Mouse (Mus musculus) MEL (cell line): Measurements from ENCODE around the gene Hmgb3. TPM values are rescaled to one million over a fixed set of nuclear protein-coding genes. Genes with fewer than 3 reads are reported as not detected.

Source experiments
- DNase-seq: peaks from one replicate; pipeline ENCODE4 v3.0.0; 2011; ENCODE audit warnings: low read depth, low spot score
- H3K27ac ChIP-seq: 2 replicates; pipeline ENCODE4 v1.5.1; 2012; ENCODE audit warnings: low read depth, mild to moderate bottlenecking, control low read depth, low read length, moderate library complexity; ENCODE audit not compliant: control insufficient read depth
- H3K27me3 ChIP-seq, 2 experiments: fragments of 150-350 bp in 1 of 2; sonication (generic) in 1 of 2; 2 replicates each; pipeline ENCODE4 v1.6.1; 2012; ENCODE audit warnings: low read length in 2 of 2, mild to moderate bottlenecking in 2 of 2, improper control_type of control experiment in 1 of 2, moderate library complexity in 1 of 2; ENCODE audit not compliant: insufficient read depth in 2 of 2, control insufficient read depth in 1 of 2
- H3K36me3 ChIP-seq, 2 experiments: 2 replicates each; pipeline ENCODE4 v1.6.1; 2012 to 2014; ENCODE audit warnings: low read length in 2 of 2, improper control_type of control experiment in 1 of 2, inconsistent platforms in 1 of 2, mild to moderate bottlenecking in 1 of 2; ENCODE audit not compliant: insufficient read depth in 2 of 2, control insufficient read depth in 1 of 2
- H3K4me1 ChIP-seq, 2 experiments: fragments of 150-350 bp in 1 of 2; sonication (generic) in 1 of 2; 2 replicates each; pipeline ENCODE4 v1.6.1; 2012; ENCODE audit warnings: low read length in 2 of 2, improper control_type of control experiment in 1 of 2, mild to moderate bottlenecking in 1 of 2; ENCODE audit not compliant: insufficient read depth in 2 of 2, control insufficient read depth in 1 of 2
- H3K4me3 ChIP-seq, 2 experiments: fragments of 150-350 bp in 1 of 2; sonication (generic) in 1 of 2; 2 replicates each; pipeline ENCODE4 v1.5.1; 2012; ENCODE audit warnings: low read depth in 2 of 2, low read length in 2 of 2, mild to moderate bottlenecking in 2 of 2, moderate library complexity in 2 of 2, control low read depth in 1 of 2, improper control_type of control experiment in 1 of 2; ENCODE audit not compliant: control insufficient read depth in 1 of 2, insufficient read depth in 1 of 2
- H3K79me2 ChIP-seq: 2 replicates; pipeline ENCODE4 v1.6.1; 2012; ENCODE audit warnings: mild to moderate bottlenecking, low read length, moderate library complexity; ENCODE audit not compliant: control insufficient read depth, poor library complexity, insufficient read depth
- H3K9ac ChIP-seq: 2 replicates; pipeline ENCODE4 v1.6.1; 2012; ENCODE audit warnings: low read depth, mild to moderate bottlenecking, control low read depth, low read length, moderate library complexity; ENCODE audit not compliant: control insufficient read depth, poor library complexity, severe bottlenecking
- H3K9me3 ChIP-seq: fragments of 150-350 bp; sonication (generic); replicated peaks from 2 replicates; pipeline ENCODE4 v1.6.1; 2012; ENCODE audit warnings: mild to moderate bottlenecking, low read length, improper control_type of control experiment, moderate library complexity; ENCODE audit not compliant: insufficient read depth
- BHLHE40 ChIP-seq: IDR thresholded peaks from 2 replicates; pipeline ENCODE4 v1.6.1; 2012; ENCODE audit warnings: low read depth, mild to moderate bottlenecking, inconsistent platforms, low read length, improper control_type of control experiment, borderline replicate concordance
- CHD1 ChIP-seq: IDR thresholded peaks from 2 replicates; pipeline ENCODE4 v1.6.1; 2012; ENCODE audit warnings: low read depth, mild to moderate bottlenecking, inconsistent platforms, low read length, improper control_type of control experiment
- CHD2 ChIP-seq: IDR thresholded peaks from 2 replicates; pipeline ENCODE4 v1.6.1; 2011; ENCODE audit warnings: low read length, improper control_type of control experiment
- E2F4 ChIP-seq: IDR thresholded peaks from 2 replicates; pipeline ENCODE4 v1.6.1; 2011; ENCODE audit warnings: low read depth, low read length, improper control_type of control experiment, borderline replicate concordance
- EP300 ChIP-seq, 2 experiments: IDR thresholded peaks; 2 replicates each; pipeline ENCODE4 v1.6.1; 2011; ENCODE audit warnings: improper control_type of control experiment in 2 of 2, low read length in 2 of 2, low read depth in 1 of 2, mild to moderate bottlenecking in 1 of 2
- ETS1 ChIP-seq: IDR thresholded peaks from 2 replicates; pipeline ENCODE4 v1.6.1; 2012; ENCODE audit warnings: low read depth, mild to moderate bottlenecking, inconsistent platforms, low read length, improper control_type of control experiment, moderate library complexity
- GATA1 ChIP-seq: IDR thresholded peaks from 2 replicates; pipeline ENCODE4 v1.6.1; 2011; ENCODE audit warnings: low read depth, low read length, improper control_type of control experiment
- JUND ChIP-seq: IDR thresholded peaks from 2 replicates; pipeline ENCODE4 v1.6.1; 2011; ENCODE audit warnings: low read depth, mild to moderate bottlenecking, improper control_type of control experiment, low read length
- MAX ChIP-seq: IDR thresholded peaks from 2 replicates; pipeline ENCODE4 v1.6.1; 2011; ENCODE audit warnings: low read length, improper control_type of control experiment
- MEF2A ChIP-seq: IDR thresholded peaks from 2 replicates; pipeline ENCODE4 v1.6.1; 2014; ENCODE audit warnings: low read depth, mild to moderate bottlenecking, inconsistent platforms, low read length, improper control_type of control experiment; ENCODE audit not compliant: poor library complexity, insufficient replicate concordance, severe bottlenecking; ENCODE audit errors: extremely low read depth
- MXI1 ChIP-seq: IDR thresholded peaks from 2 replicates; pipeline ENCODE4 v1.6.1; 2011; ENCODE audit warnings: mild to moderate bottlenecking, low read depth, low read length, improper control_type of control experiment
- MYC ChIP-seq: IDR thresholded peaks from 2 replicates; pipeline ENCODE4 v1.6.1; 2011; ENCODE audit warnings: low read depth, mild to moderate bottlenecking, low read length, improper control_type of control experiment, moderate library complexity
- NELFE ChIP-seq: IDR thresholded peaks from 2 replicates; pipeline ENCODE4 v1.6.1; 2011; ENCODE audit warnings: low read depth, low read length, improper control_type of control experiment
- POLR2AphosphoS2 ChIP-seq: IDR thresholded peaks from 2 replicates; pipeline ENCODE4 v1.6.1; 2011; ENCODE audit warnings: low read length, improper control_type of control experiment
- POLR2AphosphoS5 ChIP-seq: IDR thresholded peaks from 2 replicates; pipeline ENCODE4 v1.6.1; 2012; ENCODE audit warnings: low read depth, borderline replicate concordance, mild to moderate bottlenecking, inconsistent platforms, low read length, moderate library complexity, mixed read lengths
- RAD21 ChIP-seq: IDR thresholded peaks from 2 replicates; pipeline ENCODE4 v1.6.1; 2011; ENCODE audit warnings: mild to moderate bottlenecking, low read depth, low read length, improper control_type of control experiment
- RCOR1 ChIP-seq: IDR thresholded peaks from 2 replicates; pipeline ENCODE4 v1.6.1; 2012; ENCODE audit warnings: low read depth, mild to moderate bottlenecking, inconsistent platforms, low read length, improper control_type of control experiment
- SIN3A ChIP-seq: IDR thresholded peaks from 2 replicates; pipeline ENCODE4 v1.6.1; 2012; ENCODE audit warnings: low read length, improper control_type of control experiment, inconsistent platforms
- TBP ChIP-seq: IDR thresholded peaks from 2 replicates; pipeline ENCODE4 v1.8.0; 2011; ENCODE audit warnings: low read depth, low read length, improper control_type of control experiment
- TCF12 ChIP-seq: IDR thresholded peaks from 2 replicates; pipeline ENCODE4 v1.6.1; 2014; ENCODE audit warnings: low read depth, mild to moderate bottlenecking, inconsistent platforms, low read length, improper control_type of control experiment, moderate library complexity
- UBTF ChIP-seq: IDR thresholded peaks from 2 replicates; pipeline ENCODE4 v1.6.1; 2012; ENCODE audit warnings: low read depth, mild to moderate bottlenecking, inconsistent platforms, low read length, improper control_type of control experiment, moderate library complexity, borderline replicate concordance; ENCODE audit not compliant: insufficient read depth
- USF1 ChIP-seq: IDR thresholded peaks from 2 replicates; pipeline ENCODE4 v1.6.1; 2014; ENCODE audit warnings: low read depth, mild to moderate bottlenecking, inconsistent platforms, low read length, improper control_type of control experiment, moderate library complexity
- ZNF384 ChIP-seq: IDR thresholded peaks from 2 replicates; pipeline ENCODE4 v1.6.1; 2012; ENCODE audit warnings: low read depth, mild to moderate bottlenecking, inconsistent platforms, low read length, improper control_type of control experiment
- polyA plus RNA-seq, 2 experiments: library from polyadenylated mRNA; stranded (reverse) in 1 of 2; unstranded in 1 of 2; fragments of >175 nt in 1 of 2; fragments of >200 nt in 1 of 2; gene quantifications; 2 replicates each; pipeline versions ENCODE4 v1.2.1 to v1.2.4; 2012; ENCODE audit warnings: low replicate concordance in 2 of 2, low read depth in 1 of 2; ENCODE audit not compliant: insufficient read length in 2 of 2, insufficient read depth in 1 of 2, missing spikeins in 1 of 2
- total RNA-seq: library from RNA; depleted of rRNA; stranded (reverse); fragments of 300-350 nt; gene quantifications from 2 replicates; pipeline ENCODE4 v1.2.3, GENCODE M21; 2012

Hmgb3 gene
- total and polyA plus RNA-seq, 3 experiments: 127 to 181 TPM; not detected in 1

DNA sequence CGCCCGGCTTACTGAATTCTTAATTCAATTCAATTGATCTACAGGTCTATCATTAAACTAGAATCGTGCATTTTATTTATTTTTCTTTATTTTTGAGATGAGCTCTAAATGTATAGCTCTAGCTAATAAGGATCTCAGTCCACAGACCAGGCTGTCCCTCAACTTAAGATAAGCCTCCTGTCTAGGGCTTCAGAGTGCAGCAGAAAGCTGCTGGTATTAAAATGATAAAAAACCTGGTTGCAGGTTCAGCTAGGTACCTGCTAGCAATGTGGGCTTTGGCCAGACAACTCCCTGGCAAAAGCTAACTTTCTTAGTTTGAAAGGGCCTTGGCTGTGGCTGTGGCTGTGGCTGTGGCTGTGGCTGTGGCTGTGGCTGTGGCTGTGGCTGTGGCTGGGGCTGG lies 32.8 kb upstream of the Hmgb3 start:
- Histone ChIP-seq H3K9me3 (no peaks in the 10 kb centered on the region), H3K9ac (no peak overlapping the region)
- TF ChIP-seq TCF12: 0 out of 2 replicates have a peak, but pooled peaks have one; percentile 12
- no peak for TF ChIP-seq POLR2AphosphoS2
- TF ChIP-seq E2F4: no peak
- 0 out of 2 replicates have a peak, but pooled peaks have one; percentile 4 for TF ChIP-seq GATA1
- no peak for TF ChIP-seq BHLHE40
- TF ChIP-seq, all 39 proteins: peak for 2
- H3K4me1 ChIP-seq: peaks cover 10 to 21% of the 10 kb centered on the region in 2 experiments
- H3K79me2 ChIP-seq: no peaks in the 10 kb centered on the region
- H3K36me3 ChIP-seq: peaks cover 0 to 35% of the 10 kb centered on the region in 2 experiments; a peak in 2 of 4 replicates
- no peak for DNase-seq
- no peaks in the 10 kb centered on the region for H3K27me3 ChIP-seq
- H3K27ac ChIP-seq: no peak overlapping the region
- H3K4me3 ChIP-seq: no peak overlapping the region

DNA sequence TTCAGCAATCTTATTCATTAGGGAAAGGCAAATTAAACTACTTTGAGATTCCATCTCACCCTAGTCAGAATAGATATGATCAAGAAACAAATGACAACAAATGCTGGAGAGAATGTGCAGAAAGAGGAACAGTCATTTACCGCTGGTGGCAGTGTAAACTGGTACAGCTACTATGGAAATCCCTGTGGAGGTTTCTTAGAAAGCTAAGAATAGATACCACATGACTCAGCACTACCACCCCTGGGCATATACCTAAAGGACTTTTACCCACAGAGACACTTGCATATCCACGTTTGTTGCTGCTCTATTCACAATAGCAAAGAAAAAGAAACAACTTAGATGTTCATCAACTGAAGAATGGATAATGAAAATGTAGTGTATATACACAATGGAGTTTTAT lies 31.4 kb upstream of the Hmgb3 start:
- H3K27me3 ChIP-seq: no peaks in the 10 kb centered on the region
- no peak overlapping the region for H3K27ac ChIP-seq
- no peak overlapping the region for H3K9ac ChIP-seq
- no peak for TF ChIP-seq MAX
- 0 out of 4 replicates have a peak, but pooled peaks of 1 of the 2 experiments have one; percentile 7 for TF ChIP-seq EP300 (IDR thresholded peaks at IDR 0.05; ENCODE audit: low read depth in 1 of 2, low read length in 2 of 2)
- TF ChIP-seq ETS1: peak; percentile 47; the same call in 1 of the 2 replicates
- 0 out of 2 replicates have a peak, but pooled peaks have one; percentile 25 for TF ChIP-seq USF1
- no peak for TF ChIP-seq RAD21
- peak; percentile 67; the same call in 1 of the 2 replicates for TF ChIP-seq MEF2A
- TF ChIP-seq, all 39 proteins: peak for 4
- peak; percentile 60 for DNase-seq
- Histone ChIP-seq H3K9me3 (no peaks in the 10 kb centered on the region), H3K4me3 (0 out of 4 replicates have a peak overlapping the region, but pooled peaks of 1 of the 2 experiments have one; percentile 6), H3K4me1 (peaks cover 10 to 23% of the 10 kb centered on the region in 2 experiments), H3K79me2 (no peaks in the 10 kb centered on the region), H3K36me3 (peaks cover 0 to 32% of the 10 kb centered on the region in 2 experiments; a peak in 2 of 4 replicates)

DNA sequence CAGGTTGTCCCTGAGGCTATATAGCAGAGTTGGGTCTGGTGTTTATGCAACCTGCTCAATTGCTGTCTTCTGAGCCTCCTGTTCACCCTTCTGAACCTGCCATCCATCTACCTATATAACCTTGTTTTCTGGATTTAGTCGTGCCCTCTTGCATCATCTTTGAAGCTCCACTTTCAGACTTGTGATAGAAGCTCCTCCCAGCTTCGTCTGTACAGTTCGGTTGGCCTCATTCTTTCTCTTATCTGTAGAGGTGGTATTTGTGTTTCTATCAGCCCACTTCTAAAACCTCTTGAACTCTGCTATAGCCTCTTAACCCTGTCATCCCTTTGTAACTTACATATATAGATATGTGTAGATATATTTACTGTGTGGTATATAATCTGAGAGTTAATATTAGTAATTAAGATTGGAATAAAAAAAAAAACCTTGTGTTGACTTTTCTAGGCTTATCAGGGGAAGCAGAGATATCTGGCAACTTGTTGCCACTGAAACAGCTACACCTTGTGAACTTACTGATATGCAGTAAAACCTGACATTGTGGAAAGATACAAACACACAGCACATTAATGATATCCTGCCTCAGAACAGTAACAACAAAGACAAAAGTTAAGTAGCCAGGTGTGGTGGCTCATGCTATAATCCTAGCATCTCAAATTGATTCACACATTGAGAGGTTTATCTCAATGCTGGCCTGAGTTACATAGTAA lies 30.0 kb upstream of the Hmgb3 start:
- Histone ChIP-seq H3K27ac (peak overlapping the region; percentile 57), H3K9me3 (no peaks in the 10 kb centered on the region), H3K4me1 (peaks cover 10 to 20% of the 10 kb centered on the region in 2 experiments), H3K36me3 (peaks cover 0 to 28% of the 10 kb centered on the region in 2 experiments; a peak in 2 of 4 replicates), H3K4me3 (peak overlapping the region; percentile 4 to 34; a peak in 1 of 4 replicates), H3K9ac (0 out of 2 replicates have a peak overlapping the region, but pooled peaks have one; percentile 1), H3K27me3 (no peaks in the 10 kb centered on the region), H3K79me2 (no peaks in the 10 kb centered on the region)
- DNase-seq: peak; percentile 49
- no peak for TF ChIP-seq USF1
- TF ChIP-seq TBP: no peak
- no peak for TF ChIP-seq UBTF
- no peak for TF ChIP-seq NELFE
- TF ChIP-seq MXI1: no peak
- 0 out of 2 replicates have a peak, but pooled peaks have one; percentile 30 for TF ChIP-seq SIN3A
- 0 out of 2 replicates have a peak, but pooled peaks have one; percentile 18 for TF ChIP-seq BHLHE40
- TF ChIP-seq ZNF384: peak; percentile 79
- TF ChIP-seq EP300 (IDR thresholded peaks at IDR 0.05; ENCODE audit: low read depth in 1 of 2, low read length in 2 of 2): peak; percentile 31 to 54; a peak in 2 of 4 replicates
- peak; percentile 79 for TF ChIP-seq TCF12
- no peak for TF ChIP-seq JUND
- no peak for TF ChIP-seq CHD1
- TF ChIP-seq MAX: no peak
- peak; percentile 63 for TF ChIP-seq GATA1
- TF ChIP-seq RCOR1: peak; percentile 12; the same call in 1 of the 2 replicates
- no peak for TF ChIP-seq CHD2
- no peak for TF ChIP-seq MYC
- TF ChIP-seq POLR2AphosphoS5: no peak
